Mouse (Mus musculus) embryo, embryonic 11 days (tissue): ENCODE results near the gene Znrf2.
A peak's percentile ranks its signal among the peaks of the same experiment; 100 is the strongest.
"Not testable (repeated sequence)": the region's sequence is repeated elsewhere in the genome, so short reads cannot be mapped to it uniquely, and the experiment has no call there.

Experiments used
- DNase-seq: peaks from one replicate; pipeline ENCODE4 v3.0.0-alpha.2; 2015

The Znrf2 gene

GRCm38 (mm10) chr6:54854859-54855258 lies 38.1 kb downstream of the Znrf2 start:
- DNase-seq: no peak

DNA sequence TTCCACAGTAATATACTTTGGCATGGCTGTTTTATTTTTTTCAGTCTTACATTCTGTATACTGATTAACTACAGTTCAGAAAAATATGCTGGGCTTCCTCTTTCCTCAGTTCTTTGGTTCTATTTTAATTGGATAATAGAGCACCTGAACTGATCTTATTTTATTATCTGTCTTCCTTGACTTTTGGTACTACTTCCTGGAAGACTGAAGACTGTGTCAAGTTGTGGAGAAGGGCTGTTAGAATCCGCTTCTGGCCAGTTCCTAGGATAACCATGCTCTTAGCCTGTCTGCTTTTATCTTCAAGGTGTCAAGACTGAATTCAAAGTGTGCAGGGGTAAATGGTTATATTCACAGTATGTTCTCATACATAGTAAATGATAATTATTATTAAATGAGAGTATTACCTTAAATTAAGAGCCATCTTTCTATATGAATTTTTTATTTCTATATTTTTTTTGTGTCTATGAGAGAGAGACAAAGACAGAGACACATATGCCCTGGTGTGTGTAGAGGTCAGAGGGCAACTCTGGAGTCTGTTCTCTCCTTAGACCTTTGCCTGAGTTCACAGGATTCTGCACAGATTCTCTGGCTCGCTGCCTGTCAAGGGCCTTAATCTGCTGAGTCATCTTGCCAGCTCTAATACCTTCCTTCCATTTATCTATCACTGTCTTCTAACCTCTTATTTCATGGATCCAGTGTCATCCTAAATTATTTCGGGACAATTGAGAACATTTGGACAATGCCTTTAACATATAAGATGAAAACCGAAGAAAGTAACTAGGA lies 39.3 kb downstream of the Znrf2 start:
- peak; percentile 25 for DNase-seq

DNA sequence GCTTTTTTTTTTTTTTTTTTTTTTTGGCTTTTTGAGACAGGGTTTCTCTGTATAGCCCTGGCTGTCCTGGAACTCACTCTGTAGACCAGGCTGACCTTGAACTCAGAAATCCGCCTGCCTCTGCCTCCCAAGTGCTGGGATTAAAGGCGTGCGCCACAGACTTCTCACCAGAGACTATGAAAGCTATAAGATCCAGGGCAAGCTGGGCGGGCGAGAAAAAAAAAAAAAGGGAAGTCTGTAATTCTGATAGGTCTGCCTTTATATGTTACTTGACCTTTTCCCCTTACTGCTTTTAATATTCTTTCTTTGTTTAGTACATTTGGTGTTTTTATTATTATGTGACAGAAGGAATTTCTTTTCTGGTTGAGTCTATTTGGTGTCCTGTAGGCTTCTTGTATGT lies 42.4 kb downstream of the Znrf2 start:
- DNase-seq: not testable (repeated sequence)

GRCm38 (mm10) chr6:54860180-54860579 lies 43.5 kb downstream of the Znrf2 start:
- no peak for DNase-seq

DNA sequence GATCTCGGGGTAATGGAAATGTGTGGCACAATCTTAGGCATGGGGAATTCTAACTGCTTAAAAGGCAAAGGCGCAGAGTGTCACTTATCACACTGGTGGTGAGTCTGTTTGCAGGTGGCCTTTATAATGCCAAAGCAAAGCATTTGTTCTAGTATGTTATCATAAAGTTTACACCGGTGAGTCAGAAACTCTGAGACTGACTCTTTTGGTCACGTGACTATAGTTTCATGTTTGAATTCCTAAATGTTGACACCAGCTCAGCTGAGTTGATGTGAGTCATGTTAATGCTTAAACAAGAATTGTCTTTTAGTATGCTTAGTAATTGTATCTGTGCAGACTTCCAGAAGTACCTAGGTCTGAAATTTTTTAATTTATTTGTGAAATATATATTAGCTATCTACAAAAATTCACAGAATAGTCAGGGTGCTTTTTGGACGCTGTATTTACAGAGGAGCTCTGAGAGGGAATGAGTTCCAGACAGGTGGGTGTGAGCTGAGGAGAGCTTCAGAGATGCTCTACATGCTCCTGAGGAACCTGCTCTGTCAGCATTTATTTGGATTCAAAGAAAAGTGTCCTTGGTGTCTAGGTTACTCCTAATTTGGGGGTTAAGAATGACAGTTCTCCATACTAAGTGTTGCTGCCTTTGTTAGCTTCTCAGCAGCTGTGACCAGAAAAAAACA lies 50.2 kb downstream of the Znrf2 start:
- no peak for DNase-seq

DNA sequence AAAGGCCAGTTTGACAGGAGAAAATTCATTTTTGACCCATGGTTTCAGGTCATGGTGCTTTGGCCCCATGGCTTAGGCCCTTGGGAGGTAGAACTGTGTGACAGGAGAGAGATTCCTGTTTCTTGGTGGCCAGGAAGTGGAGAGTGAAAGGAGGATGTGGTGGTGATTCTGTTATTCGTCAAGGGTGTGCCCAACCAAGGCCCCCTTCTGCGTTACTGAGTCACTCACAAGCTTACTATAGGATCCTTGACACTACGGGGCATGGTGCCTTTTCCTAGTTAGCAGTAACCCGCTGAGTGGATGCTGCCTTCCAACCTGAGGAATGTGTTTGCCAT lies 50.7 kb downstream of the Znrf2 start:
- DNase-seq: no peak

GRCm38 (mm10) chr6:54873029-54873428 lies 56.3 kb downstream of the Znrf2 start:
- DNase-seq: no peak

DNA sequence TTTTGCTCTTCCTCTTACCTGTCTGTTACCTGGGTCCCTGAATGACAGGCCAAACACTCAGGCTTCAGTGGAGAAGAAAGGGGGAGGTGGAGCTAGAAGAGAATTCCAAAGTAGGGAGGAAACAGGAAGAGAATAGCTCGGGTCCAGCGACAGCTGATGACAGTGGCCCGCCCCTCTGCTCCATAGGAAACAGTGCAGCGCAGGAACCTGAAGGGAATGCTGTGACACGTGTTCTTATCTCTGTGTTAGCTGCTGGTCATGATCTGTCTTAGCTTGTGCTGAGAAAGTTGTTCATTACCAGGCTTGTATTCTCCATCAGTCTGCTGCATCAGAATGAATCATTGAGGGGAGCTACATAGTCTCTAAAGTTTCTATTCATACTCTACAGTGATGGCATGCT lies 60.1 kb downstream of the Znrf2 start:
- DNase-seq: no peak

- no peak for DNase-seq
These were observed 60.9 kb downstream of the Znrf2 start for GRCm38 (mm10) chr6:54877651-54878050.

GRCm38 (mm10) chr6:54878546-54878945 lies 61.8 kb downstream of the Znrf2 start:
- DNase-seq: no peak

- DNase-seq: no peak
These were observed 63.4 kb downstream of the Znrf2 start for GRCm38 (mm10) chr6:54880086-54880485.

DNA sequence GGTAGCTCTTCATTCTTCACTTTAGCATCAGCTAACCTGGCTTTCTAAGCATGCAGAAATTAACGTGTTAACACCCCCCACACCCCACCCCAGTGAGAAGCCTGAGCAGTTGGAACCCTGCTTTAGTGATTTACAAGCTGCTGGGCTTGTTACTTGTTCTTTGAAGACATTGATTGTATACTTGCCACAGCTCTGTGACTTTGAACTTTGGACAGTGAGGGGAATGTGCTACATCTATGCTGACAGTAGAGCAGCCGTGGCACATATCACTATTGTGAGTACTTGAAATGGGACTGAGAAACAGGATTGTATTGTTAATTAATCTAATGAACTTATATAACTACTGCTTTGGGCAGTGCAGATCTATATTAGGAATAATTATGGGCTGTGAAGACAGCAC lies 66.7 kb downstream of the Znrf2 start:
- DNase-seq: no peak

DNA sequence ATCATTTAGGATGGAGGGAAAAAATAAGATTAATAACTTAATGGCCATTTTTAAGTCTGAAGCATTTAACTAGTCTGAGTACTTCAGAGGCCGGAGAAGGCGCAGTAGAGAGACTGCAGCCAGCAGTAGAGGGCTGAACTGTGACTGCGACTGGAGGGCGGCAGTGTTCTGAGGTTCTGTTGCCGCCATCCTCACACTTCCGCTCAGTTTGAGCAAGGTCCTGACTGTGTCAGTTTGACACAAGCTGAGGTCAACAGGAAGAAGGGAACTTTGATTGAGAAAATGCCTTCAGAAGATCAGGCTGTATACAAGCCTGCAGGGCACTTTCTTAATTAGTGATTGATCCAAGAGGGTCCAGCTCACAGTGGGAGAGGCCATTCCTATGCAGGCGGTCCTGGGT lies 69.5 kb downstream of the Znrf2 start:
- no peak for DNase-seq

GRCm38 (mm10) chr6:54890221-54890620 lies 73.5 kb downstream of the Znrf2 start:
- DNase-seq: no peak

DNA sequence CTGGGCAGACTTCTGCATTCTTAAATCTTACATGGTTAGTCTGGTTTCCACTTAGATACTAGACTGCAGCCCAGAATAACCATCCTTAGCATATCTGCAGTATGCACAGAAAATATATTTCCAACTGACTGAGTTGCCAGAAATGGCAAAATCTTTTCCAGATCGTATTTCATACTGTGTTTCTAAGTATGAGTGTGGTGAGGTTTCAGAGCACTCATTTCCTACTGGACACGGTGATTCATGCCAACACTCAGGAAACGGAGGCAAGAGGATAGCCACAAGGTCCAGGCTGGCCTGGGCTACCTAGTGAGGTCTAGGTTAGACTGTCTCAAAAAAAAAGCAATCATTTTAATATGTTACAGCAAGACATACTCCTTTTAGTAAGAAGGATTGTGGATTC lies 74.7 kb downstream of the Znrf2 start:
- DNase-seq: no peak

DNA sequence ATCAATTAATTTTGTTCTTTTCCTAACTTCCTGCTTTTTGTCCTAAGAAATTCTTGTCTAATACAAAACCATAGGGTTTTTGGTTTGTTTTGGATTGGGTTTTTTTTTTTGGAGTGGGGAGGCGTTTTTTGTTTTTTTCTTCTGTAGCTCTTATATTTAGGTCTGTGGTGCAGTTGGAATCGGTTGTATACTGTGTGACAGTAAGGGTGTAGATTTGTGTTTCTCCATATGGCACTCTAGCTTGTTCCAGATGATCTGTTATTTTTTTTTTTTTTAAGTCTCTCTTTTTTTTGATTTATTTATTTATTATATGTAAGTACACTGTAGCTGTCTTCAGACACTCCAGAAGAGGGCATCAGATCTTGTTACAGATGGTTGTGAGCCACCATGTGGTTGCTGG lies 83.5 kb downstream of the Znrf2 start:
- no peak for DNase-seq

DNA sequence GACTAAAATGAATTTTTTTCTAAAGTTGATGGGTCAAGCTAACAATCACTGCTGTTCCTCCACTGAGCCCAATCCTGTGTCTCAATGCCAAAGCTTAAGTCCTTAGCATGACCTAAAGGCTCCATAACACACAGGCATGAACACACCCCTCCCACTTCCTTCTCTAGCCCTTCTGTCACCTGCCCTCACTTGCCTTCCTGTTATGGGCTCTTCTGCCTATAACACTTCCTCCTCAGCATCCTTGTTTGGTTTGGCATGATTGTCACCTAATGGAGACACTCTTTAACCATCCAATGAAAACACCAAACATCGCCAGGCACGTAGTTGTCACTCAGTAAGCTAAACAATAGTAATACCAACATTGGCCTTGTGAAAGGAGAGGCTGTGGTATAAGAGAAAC lies 85.8 kb downstream of the Znrf2 start:
- DNase-seq: no peak

GRCm38 (mm10) chr6:54906053-54907040 lies 89.6 kb downstream of the Znrf2 start:
- DNase-seq: no peak

DNA sequence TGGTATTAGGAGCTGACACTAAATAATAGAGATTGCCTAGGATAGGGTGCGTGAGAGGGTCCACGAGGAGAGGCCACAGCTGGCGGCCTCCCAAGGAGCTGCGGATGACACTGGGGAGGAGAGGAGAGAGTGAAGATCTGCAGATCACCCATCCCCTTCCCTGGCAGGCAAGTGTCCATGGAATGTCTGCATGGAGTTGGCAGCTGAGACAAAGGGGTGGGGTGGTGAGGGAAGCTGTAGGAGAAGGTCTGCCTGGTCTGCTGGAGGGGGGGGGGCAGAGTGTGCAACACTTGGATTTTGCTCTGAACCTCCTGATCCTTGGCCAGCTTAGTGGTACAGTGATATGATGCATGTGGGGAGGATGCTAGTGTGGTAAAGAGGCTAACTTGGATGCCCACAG lies 98.3 kb downstream of the Znrf2 start:
- DNase-seq: no peak

DNA sequence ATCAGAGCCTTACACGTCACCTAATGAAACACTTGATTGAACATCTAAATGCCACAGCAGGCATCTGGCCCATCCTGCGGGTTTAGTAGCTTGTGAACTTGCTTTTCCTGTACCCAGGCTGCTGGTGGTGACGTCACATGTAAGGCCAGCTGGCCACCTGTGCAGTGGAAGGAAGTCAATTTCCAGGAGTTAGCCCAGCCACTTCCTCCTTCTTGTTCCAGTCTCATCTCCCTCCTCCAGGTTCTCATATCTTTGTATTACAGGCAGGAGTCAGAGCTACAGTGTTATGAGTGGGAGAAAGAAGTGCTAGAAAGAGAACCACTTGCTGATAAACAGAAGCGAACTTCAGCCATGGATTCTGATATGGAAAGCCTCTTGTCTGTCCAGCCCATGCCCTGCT lies 99.4 kb downstream of the Znrf2 start:
- no peak for DNase-seq

- DNase-seq: no peak
These were observed 100.2 kb downstream of the Znrf2 start for GRCm38 (mm10) chr6:54916941-54917340.

GRCm38 (mm10) chr6:54917523-54917922 lies 100.8 kb downstream of the Znrf2 start:
- peak; percentile 57 for DNase-seq

GRCm38 (mm10) chr6:54918521-54918920 lies 101.8 kb downstream of the Znrf2 start:
- no peak for DNase-seq

GRCm38 (mm10) chr6:54924538-54924937 lies 107.8 kb downstream of the Znrf2 start:
- DNase-seq: no peak
